Mouse (Mus musculus): Measurements from ENCODE around the gene Kcne1.

The Kcne1 gene

GRCm38 (mm10) chr16:92359229-92359628, at the start of gene Kcne1:
Gene Kcne1, minus strand, starts transcription at chr16:92359468.
- in situ Hi-C loops (cut with MboI) = no loop called here

GRCm38 (mm10) chr16:92407883-92408282, 48.6 kb upstream of the Kcne1 start:
- in situ Hi-C loops (cut with MboI) = no loop called here

- in situ Hi-C loops (cut with MboI) = no loop called here
Observed at GRCm38 (mm10) chr16:92404141-92404540, 44.9 kb upstream of the Kcne1 start.

GRCm38 (mm10) chr16:92403069-92403468, 43.8 kb upstream of the Kcne1 start:
- in situ Hi-C loops (cut with MboI) = no loop called here

- in situ Hi-C loops (cut with MboI) = no loop called here
Observed at GRCm38 (mm10) chr16:92402216-92402615, 42.9 kb upstream of the Kcne1 start.

- in situ Hi-C loops (cut with MboI) = no loop called here
Observed at GRCm38 (mm10) chr16:92401206-92401605, 41.9 kb upstream of the Kcne1 start.

GRCm38 (mm10) chr16:92399490-92400458, 40.5 kb upstream of the Kcne1 start:
- in situ Hi-C loops (cut with MboI) = no loop called here

- in situ Hi-C loops (cut with MboI) = no loop called here
Observed at GRCm38 (mm10) chr16:92398574-92399118, 39.4 kb upstream of the Kcne1 start.

- in situ Hi-C loops (cut with MboI) = no loop called here
Observed at GRCm38 (mm10) chr16:92397745-92398573, 38.7 kb upstream of the Kcne1 start.

GRCm38 (mm10) chr16:92393732-92394131, 34.5 kb upstream of the Kcne1 start:
- in situ Hi-C loops (cut with MboI) = no loop called here

GRCm38 (mm10) chr16:92387692-92388091, 28.4 kb upstream of the Kcne1 start:
- in situ Hi-C loops (cut with MboI) = no loop called here

GRCm38 (mm10) chr16:92385062-92385461, 25.8 kb upstream of the Kcne1 start:
- in situ Hi-C loops (cut with MboI) = no loop called here

GRCm38 (mm10) chr16:92383412-92383811, 24.1 kb upstream of the Kcne1 start:
- in situ Hi-C loops (cut with MboI) = no loop called here

- in situ Hi-C loops (cut with MboI) = no loop called here
Observed at GRCm38 (mm10) chr16:92382508-92382907, 23.2 kb upstream of the Kcne1 start.

- in situ Hi-C loops (cut with MboI) = no loop called here
Observed at GRCm38 (mm10) chr16:92381092-92381491, 21.8 kb upstream of the Kcne1 start.

GRCm38 (mm10) chr16:92376976-92377375, 17.7 kb upstream of the Kcne1 start:
- in situ Hi-C loops (cut with MboI) = no loop called here

GRCm38 (mm10) chr16:92371623-92372022, 12.4 kb upstream of the Kcne1 start:
- in situ Hi-C loops (cut with MboI) = no loop called here

- in situ Hi-C loops (cut with MboI) = no loop called here
Observed at GRCm38 (mm10) chr16:92369260-92369659, 10.0 kb upstream of the Kcne1 start.

GRCm38 (mm10) chr16:92365477-92365876, 6.2 kb upstream of the Kcne1 start:
- in situ Hi-C loops (cut with MboI) = no loop called here

- in situ Hi-C loops (cut with MboI) = no loop called here
Observed at GRCm38 (mm10) chr16:92360711-92361110, 1.4 kb upstream of the Kcne1 start.

- in situ Hi-C loops (cut with MboI) = no loop called here
Observed at GRCm38 (mm10) chr16:92358734-92359133, 534 bp downstream of the Kcne1 start.

- in situ Hi-C loops (cut with MboI) = no loop called here
Observed at GRCm38 (mm10) chr16:92357566-92357965, 1.7 kb downstream of the Kcne1 start.
